Mouse (Mus musculus) midbrain, postnatal 0 days (tissue): ENCODE results near the gene Ybx2. TPM values are rescaled to one million over a fixed set of nuclear protein-coding genes. Genes with fewer than 3 reads are reported as not detected.

ENCODE experiments used
- ATAC-seq: fragments of 200-750 bp; cut with Nextera tagmentation; 2 replicates; pipeline ENCODE4 v1.8.0; 2017; ENCODE audit warnings: moderate number of reproducible peaks, mild to moderate bottlenecking, moderate TSS enrichment, moderate library complexity; ENCODE audit not compliant: low FRiP score
- DNase-seq: peaks from one replicate; pipeline ENCODE4 v3.0.0-alpha.2; 2015; ENCODE audit warnings: low spot score
- H3K27ac ChIP-seq: fragments of 300-500 bp; sonication (generic); 2 replicates; pipeline ENCODE4 v1.5.1; 2014; ENCODE audit warnings: low read depth, mild to moderate bottlenecking, low read length, mixed read lengths
- H3K27me3 ChIP-seq: fragments of 300-500 bp; sonication (generic); 2 replicates; pipeline ENCODE4 v1.6.1; 2014; ENCODE audit warnings: low read length, control low read depth, mixed read lengths; ENCODE audit not compliant: insufficient read depth
- H3K36me3 ChIP-seq: fragments of 300-500 bp; sonication (generic); 2 replicates; pipeline ENCODE4 v1.6.1; 2014; ENCODE audit warnings: low read length, control low read depth, mixed read lengths; ENCODE audit not compliant: insufficient read depth
- H3K4me1 ChIP-seq: fragments of 300-500 bp; sonication (generic); 2 replicates; pipeline ENCODE4 v1.6.1; 2014; ENCODE audit warnings: mild to moderate bottlenecking, control low read depth, antibody characterized with exemption, low read length, mixed read lengths; ENCODE audit not compliant: insufficient read depth
- H3K4me2 ChIP-seq: fragments of 300-500 bp; sonication (generic); 2 replicates; pipeline ENCODE4 v1.6.1; 2014; ENCODE audit warnings: low read depth, mild to moderate bottlenecking, low read length, mixed read lengths; ENCODE audit not compliant: poor library complexity, severe bottlenecking
- H3K4me3 ChIP-seq: fragments of 300-500 bp; sonication (generic); 2 replicates; pipeline ENCODE4 v1.5.1; 2014; ENCODE audit warnings: low read depth, mild to moderate bottlenecking, low read length, moderate library complexity
- H3K9ac ChIP-seq: fragments of 300-500 bp; sonication (generic); replicated peaks from 2 replicates; pipeline ENCODE4 v1.6.1; 2014; ENCODE audit warnings: mild to moderate bottlenecking, low read length, moderate library complexity, mixed read lengths; ENCODE audit not compliant: poor library complexity, severe bottlenecking
- H3K9me3 ChIP-seq: fragments of 300-500 bp; sonication (generic); 2 replicates; pipeline ENCODE4 v1.6.1; 2016; ENCODE audit warnings: low read length, control low read depth
- CTCF ChIP-seq: IDR thresholded peaks from 2 replicates; pipeline ENCODE4 v1.5.1; 2016; ENCODE audit warnings: antibody characterized with exemption, mild to moderate bottlenecking
- WGBS: fragments of 180-500 bp; shearing (Covaris S2); extraction: QIAGEN DNeasy Blood & Tissue Kit; methylation state at CpG from one replicate; pipeline ENCODE4 v1.1.7; 2014; 5-methylcytosine and 5-hydroxymethylcytosine counted together
- polyA plus RNA-seq: library from polyadenylated mRNA; unstranded; fragments of >200 nt; fragmentation: Nextera tagmentation; extraction: Ambion mirVana; gene quantifications from 2 replicates; pipeline ENCODE4 v1.2.1, GENCODE M21; 2015
- total RNA-seq: library from RNA; depleted of rRNA; stranded (reverse); fragments of >200 nt; gene quantifications from 2 replicates; pipeline ENCODE4 v1.2.3, GENCODE M21; 2014

Gene Ybx2
- total and polyA plus RNA-seq, 2 experiments from 2014 or later = 4.2 to 5.0 TPM

DNA sequence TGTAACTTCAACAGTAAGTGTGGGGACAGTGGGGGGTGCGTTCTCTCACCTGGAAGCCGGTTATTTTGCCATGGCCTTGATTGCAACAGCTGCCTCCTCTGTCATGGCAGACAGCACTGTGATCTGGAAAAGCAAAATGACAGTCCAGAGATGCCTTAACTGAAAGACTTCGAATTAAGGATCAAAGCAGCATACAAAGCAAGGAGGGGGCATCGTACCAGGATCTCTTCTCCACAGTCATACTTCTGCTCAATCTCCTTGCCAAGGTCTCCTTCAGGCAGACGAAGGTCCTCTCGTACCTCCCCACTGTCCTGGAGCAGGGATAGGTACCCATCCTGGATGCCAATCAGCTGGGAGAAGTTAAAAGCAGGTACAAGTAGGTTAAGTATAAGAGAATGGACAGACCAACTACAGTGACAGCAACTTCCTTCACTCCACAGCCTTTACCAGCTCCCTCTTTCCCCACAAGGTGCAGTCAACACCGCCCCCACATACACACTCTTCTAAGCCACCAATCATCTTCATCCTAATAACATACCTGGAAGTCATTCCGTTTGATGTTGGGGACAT lies 18.1 kb upstream of the Ybx2 start:
- peaks cover 12% of the 10 kb centered on the region for H3K4me1 ChIP-seq
- H3K27ac ChIP-seq = no peak overlapping the region
- H3K4me3 ChIP-seq = no peak overlapping the region
- DNase-seq = no peak
- peaks cover 36% of the 10 kb centered on the region for H3K36me3 ChIP-seq
- 90% methylated on average over 8 of the region's 8 CpGs for WGBS
- no peaks in the 10 kb centered on the region for H3K27me3 ChIP-seq
- TF ChIP-seq CTCF = no peak
- H3K9ac ChIP-seq = no peak overlapping the region
- no peaks in the 10 kb centered on the region for H3K9me3 ChIP-seq
- no peak overlapping the region for H3K4me2 ChIP-seq
- no peak for ATAC-seq

DNA sequence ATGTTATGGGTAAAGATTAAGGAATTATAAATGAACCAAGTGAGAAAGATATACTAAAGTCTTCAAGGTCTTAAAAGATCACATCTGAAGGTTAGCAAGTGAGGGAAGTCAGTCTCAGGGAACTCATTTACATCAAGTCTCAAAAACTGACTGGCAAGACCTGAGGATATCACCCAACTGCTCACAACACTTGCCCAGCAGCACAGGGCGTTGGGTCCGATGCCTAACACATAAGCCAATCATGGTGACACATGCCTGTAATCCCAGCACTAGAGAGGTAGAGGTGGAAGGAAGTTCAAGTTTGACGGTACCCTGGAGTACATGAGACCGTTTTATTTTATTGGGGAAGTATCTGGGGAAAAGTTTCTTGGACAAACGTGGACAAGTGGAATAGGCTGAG lies 17.5 kb upstream of the Ybx2 start:
- Histone ChIP-seq H3K4me2 (no peak overlapping the region), H3K36me3 (peaks cover 29% of the 10 kb centered on the region), H3K9ac (no peak overlapping the region), H3K4me1 (peaks cover 12% of the 10 kb centered on the region), H3K27ac (no peak overlapping the region), H3K9me3 (no peaks in the 10 kb centered on the region), H3K4me3 (no peak overlapping the region), H3K27me3 (no peaks in the 10 kb centered on the region)
- DNase-seq = no peak
- ATAC-seq = no peak
- no peak for TF ChIP-seq CTCF
- WGBS = 90% methylated on average over 5 of the region's 5 CpGs

DNA sequence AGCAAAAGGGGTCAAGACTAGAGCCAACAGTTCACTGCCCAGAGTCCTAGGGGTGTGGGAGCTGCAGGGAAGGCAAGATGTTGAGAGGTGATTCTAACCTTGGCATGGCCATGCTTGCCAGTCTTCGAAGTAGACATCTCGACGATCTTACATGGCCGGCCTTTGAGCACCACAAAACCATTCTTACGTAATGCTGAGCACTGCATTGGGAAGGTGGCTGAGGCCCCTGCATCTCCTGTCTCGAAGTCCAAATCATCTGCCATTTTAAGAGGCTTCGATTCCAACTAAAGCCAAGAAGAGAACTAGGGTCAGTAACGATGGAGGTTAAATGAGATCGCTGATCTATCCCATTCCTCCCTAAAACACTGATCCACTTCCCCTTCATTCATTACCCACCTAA lies 16.5 kb upstream of the Ybx2 start:
- H3K27ac ChIP-seq = no peak overlapping the region

DNA sequence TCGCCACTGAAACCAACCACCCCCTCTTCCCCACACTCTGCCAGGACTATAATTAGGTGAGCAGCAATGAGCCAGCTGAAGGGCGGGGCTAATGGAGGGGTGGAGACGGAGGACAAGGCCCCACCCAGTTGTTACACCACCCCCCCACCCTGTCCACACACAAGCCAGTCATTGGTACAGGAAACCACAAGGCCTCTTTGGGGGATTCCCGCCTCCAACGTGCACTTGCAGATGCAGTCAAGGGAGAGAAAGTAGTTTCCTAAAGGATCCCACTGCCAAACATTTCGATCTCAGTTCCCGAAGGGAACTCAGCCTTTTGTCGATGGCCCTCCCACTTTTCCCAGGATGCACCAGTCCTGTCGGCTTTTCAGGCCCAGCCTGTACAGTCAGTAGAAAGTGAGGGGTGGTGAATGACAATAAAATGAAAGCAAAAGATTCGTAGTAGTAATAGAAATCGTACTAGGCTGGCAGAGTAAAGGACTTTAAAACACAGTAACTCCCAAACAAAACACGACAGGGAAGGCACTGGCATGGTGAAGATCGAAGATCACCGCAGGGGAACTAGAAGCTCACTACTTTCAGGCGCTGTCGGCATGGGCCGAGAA lies 15.8 kb upstream of the Ybx2 start:
- peak overlapping the region; percentile 98 for H3K9ac ChIP-seq
- WGBS = 2% methylated on average over 17 of the region's 17 CpGs
- ATAC-seq (no peak), DNase-seq (peak; percentile 73)
- peak overlapping the region; percentile 88 for H3K4me3 ChIP-seq
- H3K9me3 ChIP-seq = no peaks in the 10 kb centered on the region
- peaks cover 27% of the 10 kb centered on the region for H3K36me3 ChIP-seq
- H3K27ac ChIP-seq = peak overlapping the region; percentile 94
- peak overlapping the region; percentile 98 for H3K4me2 ChIP-seq
- H3K4me1 ChIP-seq = peaks cover 8% of the 10 kb centered on the region
- no peak for TF ChIP-seq CTCF
- no peaks in the 10 kb centered on the region for H3K27me3 ChIP-seq

More for the DNA sequence above, 16.5 kb upstream of the Ybx2 start:
- no peaks in the 10 kb centered on the region for H3K27me3 ChIP-seq
- no peak for TF ChIP-seq CTCF
- WGBS = 85% methylated on average over 9 of the region's 9 CpGs
- H3K4me3 ChIP-seq = peak overlapping the region; percentile 88; the same call in 1 of the 2 replicates
- H3K9me3 ChIP-seq = no peaks in the 10 kb centered on the region
- H3K36me3 ChIP-seq = peaks cover 27% of the 10 kb centered on the region
- DNase-seq (no peak), ATAC-seq (no peak)
- peaks cover 12% of the 10 kb centered on the region for H3K4me1 ChIP-seq
- H3K9ac ChIP-seq = peak overlapping the region; percentile 98; the same call in 1 of the 2 replicates
- H3K4me2 ChIP-seq = peak overlapping the region; percentile 98

DNA sequence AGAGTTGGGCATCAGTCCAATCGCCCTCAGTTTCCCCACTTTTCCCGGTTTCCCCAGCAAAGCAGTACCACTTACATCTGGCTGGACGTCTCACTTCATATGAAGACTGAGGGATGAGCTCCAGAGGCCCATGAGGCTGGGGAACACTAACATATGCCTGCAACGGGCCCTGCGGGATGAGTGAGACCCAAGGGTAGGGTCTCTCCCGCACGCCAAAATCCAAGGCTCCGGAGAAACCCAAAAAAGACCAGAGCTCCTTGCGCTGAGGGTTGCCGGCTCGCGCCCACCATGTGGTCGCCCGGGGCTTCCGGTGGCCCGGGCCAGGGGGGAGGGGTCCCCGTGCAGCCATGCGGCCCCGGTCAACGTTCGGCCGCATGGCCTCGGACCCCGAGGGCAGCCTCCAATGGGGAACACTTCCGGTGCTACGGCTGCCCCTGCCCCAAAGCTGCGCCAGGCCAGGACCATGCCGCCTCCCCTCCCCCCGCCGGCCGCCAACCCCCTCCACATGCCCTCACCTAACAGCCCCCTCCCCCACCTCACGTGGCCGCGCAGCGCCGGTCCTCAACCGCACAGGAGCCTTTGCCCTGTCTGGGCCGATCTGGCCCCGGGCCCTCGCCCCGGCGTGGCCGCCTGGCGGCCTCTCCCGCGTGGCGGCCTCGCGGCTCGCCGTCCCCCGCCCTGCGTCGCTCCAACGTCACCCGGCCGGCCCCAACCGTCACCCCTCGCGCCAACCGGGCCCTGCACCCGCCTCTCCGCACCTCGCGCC lies 15.1 kb upstream of the Ybx2 start:
- Histone ChIP-seq H3K4me3 (peak overlapping the region; percentile 88), H3K4me1 (peaks cover 5% of the 10 kb centered on the region), H3K9ac (peak overlapping the region; percentile 98), H3K27ac (peak overlapping the region; percentile 94), H3K36me3 (peaks cover 21% of the 10 kb centered on the region), H3K9me3 (no peaks in the 10 kb centered on the region), H3K27me3 (no peaks in the 10 kb centered on the region), H3K4me2 (peak overlapping the region; percentile 98)
- no peak for TF ChIP-seq CTCF
- DNase-seq (peak; percentile 15), ATAC-seq (no peak; the same call in 1 of the 2 replicates)
- WGBS = under 1% methylated on average over 48 of the region's 65 CpGs
